Mouse (Mus musculus) heart, postnatal 36 days (tissue): ENCODE data around the gene Eral1. TPM values are rescaled to one million over a fixed set of nuclear protein-coding genes. Genes with fewer than 3 reads are reported as not detected.
"Not testable (repeated sequence)": the region's sequence is repeated elsewhere in the genome, so short reads cannot be mapped to it uniquely, and the experiment has no call there.

Source experiments
- DNase-seq, 2 experiments: peaks; one replicate each; pipeline ENCODE4 v3.0.0; 2021 to 2022
- intact Hi-C: fragments of 180-260 bp; cut with DNase I; formaldehyde crosslinking; loops from one replicate; pipeline ENCODE4 v1.15.1; 2025
- total RNA-seq, 2 experiments: library from RNA; stranded (reverse); gene quantifications; 2 replicates each; pipeline ENCODE4 v1.2.3; 2021

Eral1 gene
- total RNA-seq, 2 experiments from 2014 or later, result 26.2 to 28.4 TPM

GRCm38 (mm10) chr11:78094137-78094503 lies 13.9 kb upstream of the Eral1 start:
- intact Hi-C loops, result no loop called here
- no peak for DNase-seq

- intact Hi-C loops, result no loop called here
- no peak for DNase-seq
Measured at GRCm38 (mm10) chr11:78087756-78088281, 7.6 kb upstream of the Eral1 start.

- intact Hi-C loops, result no loop called here
- no peak for DNase-seq
Measured at GRCm38 (mm10) chr11:78086925-78087479, 6.8 kb upstream of the Eral1 start.

GRCm38 (mm10) chr11:78083595-78083994 lies 3.4 kb upstream of the Eral1 start:
- intact Hi-C loops, result loop anchor here (5.0 kb wide), 1 partner anchor 79 kb away; no protein-coding TSS in a partner anchor
- DNase-seq, result no peak

GRCm38 (mm10) chr11:78074666-78075065 lies 5.5 kb downstream of the Eral1 start:
- intact Hi-C loops, result no loop called here
- DNase-seq, result no peak

GRCm38 (mm10) chr11:78074277-78074652 lies 5.9 kb downstream of the Eral1 start:
- no peak for DNase-seq
- intact Hi-C loops, result no loop called here

GRCm38 (mm10) chr11:78073577-78074276 lies 6.5 kb downstream of the Eral1 start:
- no peak for DNase-seq
- intact Hi-C loops, result no loop called here

GRCm38 (mm10) chr11:78072425-78073130 lies 7.6 kb downstream of the Eral1 start:
- no peak for DNase-seq
- intact Hi-C loops, result no loop called here

- intact Hi-C loops, result no loop called here
- DNase-seq, result no peak
Measured at GRCm38 (mm10) chr11:78071938-78072337, 8.2 kb downstream of the Eral1 start.

- intact Hi-C loops, result no loop called here
- DNase-seq, result no peak
Measured at GRCm38 (mm10) chr11:78069646-78070045, 10.5 kb downstream of the Eral1 start.

- intact Hi-C loops, result no loop called here
- DNase-seq, result no peak
Measured at GRCm38 (mm10) chr11:78069130-78069529, 11.1 kb downstream of the Eral1 start.

- intact Hi-C loops, result no loop called here
- no peak for DNase-seq
Measured at GRCm38 (mm10) chr11:78067566-78067965, 12.6 kb downstream of the Eral1 start.

GRCm38 (mm10) chr11:78066641-78067040 lies 13.5 kb downstream of the Eral1 start:
- intact Hi-C loops, result no loop called here

GRCm38 (mm10) chr11:78065906-78066305 lies 14.3 kb downstream of the Eral1 start:
- no peak for DNase-seq

More at GRCm38 (mm10) chr11:78066641-78067040, 13.5 kb downstream of the Eral1 start:
- no peak for DNase-seq

GRCm38 (mm10) chr11:78062563-78062962 lies 17.6 kb downstream of the Eral1 start:
- no peak for DNase-seq
- intact Hi-C loops, result loop anchor here (5.0 kb wide), 1 partner anchor 100 kb away; no protein-coding TSS in a partner anchor

More at GRCm38 (mm10) chr11:78065906-78066305, 14.3 kb downstream of the Eral1 start:
- intact Hi-C loops, result no loop called here

- intact Hi-C loops, result loop anchor here (1.0 to 5.0 kb wide), 2 partner anchors 102 to 117 kb away; no protein-coding TSS in a partner anchor
- DNase-seq, result peak; percentile 72
Measured at GRCm38 (mm10) chr11:78059833-78060757, 20.1 kb downstream of the Eral1 start.

GRCm38 (mm10) chr11:78056946-78057345 lies 23.2 kb downstream of the Eral1 start:
- intact Hi-C loops, result no loop called here
- DNase-seq, result no peak

GRCm38 (mm10) chr11:78053078-78053477 lies 27.1 kb downstream of the Eral1 start:
- intact Hi-C loops, result no loop called here
- no peak for DNase-seq

GRCm38 (mm10) chr11:78048637-78049036 lies 31.5 kb downstream of the Eral1 start:
- DNase-seq, intact Hi-C loops: not testable (repeated sequence)

- DNase-seq, result peak; percentile 86 to 87
- intact Hi-C loops, result no loop called here
Measured at GRCm38 (mm10) chr11:78044758-78045251, 35.4 kb downstream of the Eral1 start.
